Mouse (Mus musculus) layer of hippocampus, adult 18-20 months (tissue): ENCODE results near the gene Mgat4a. TPM values are rescaled to one million over a fixed set of nuclear protein-coding genes. Genes with fewer than 3 reads are reported as not detected.
A peak's percentile ranks its signal among the peaks of the same experiment; 100 is the strongest.

Experiments used
- DNase-seq, 2 experiments: peaks; one replicate each; pipeline ENCODE4 v3.0.0; 2022; ENCODE audit warnings: low spot score in 2 of 2
- total RNA-seq, 2 experiments: library from RNA; stranded (reverse); gene quantifications; 2 replicates each; pipeline ENCODE4 v1.2.3; 2021

Gene Mgat4a
- total RNA-seq, 2 experiments from 2014 or later: 30.9 to 31.9 TPM

GRCm38 (mm10) chr1:37469007-37469406, 71.8 kb downstream of the Mgat4a start:
- no peak for DNase-seq

- no peak for DNase-seq
Measured at GRCm38 (mm10) chr1:37467806-37468205, 73.0 kb downstream of the Mgat4a start.

GRCm38 (mm10) chr1:37466322-37466995, 74.4 kb downstream of the Mgat4a start:
- no peak for DNase-seq

GRCm38 (mm10) chr1:37464878-37465452, 75.9 kb downstream of the Mgat4a start:
- DNase-seq: no peak

GRCm38 (mm10) chr1:37457546-37457945, 83.3 kb downstream of the Mgat4a start:
- no peak for DNase-seq

GRCm38 (mm10) chr1:37451270-37451669, 89.5 kb downstream of the Mgat4a start:
- peak in 1 of 2 experiments; percentile 58 for DNase-seq

GRCm38 (mm10) chr1:37448361-37449095, 92.3 kb downstream of the Mgat4a start:
- DNase-seq: peak in 1 of 2 experiments; percentile 46

GRCm38 (mm10) chr1:37442848-37443835, 97.7 kb downstream of the Mgat4a start:
- no peak for DNase-seq

GRCm38 (mm10) chr1:37436419-37436818, 104.4 kb downstream of the Mgat4a start:
- DNase-seq: no peak

GRCm38 (mm10) chr1:37430297-37430840, 110.4 kb downstream of the Mgat4a start:
- no peak for DNase-seq

GRCm38 (mm10) chr1:37429366-37430296, 111.2 kb downstream of the Mgat4a start, which contains the start of the genes Coa5 and Unc50:
TSS of gene Coa5 (minus strand) at chr1:37430103.
TSS of gene Unc50 (plus strand) at chr1:37430139.
- peak; percentile 94 to 96 for DNase-seq

- no peak for DNase-seq
Measured at GRCm38 (mm10) chr1:37428911-37429310, 111.9 kb downstream of the Mgat4a start.

- DNase-seq: no peak
Measured at GRCm38 (mm10) chr1:37427144-37427875, 113.5 kb downstream of the Mgat4a start.

GRCm38 (mm10) chr1:37419420-37419819, 121.4 kb downstream of the Mgat4a start:
- DNase-seq: peak in 1 of 2 experiments; percentile 41

GRCm38 (mm10) chr1:37415394-37415793, 125.4 kb downstream of the Mgat4a start:
- DNase-seq: no peak

GRCm38 (mm10) chr1:37409647-37410046, 131.2 kb downstream of the Mgat4a start:
- no peak for DNase-seq

- no peak for DNase-seq
Measured at GRCm38 (mm10) chr1:37408678-37409077, 132.1 kb downstream of the Mgat4a start.

- DNase-seq: no peak
Measured at GRCm38 (mm10) chr1:37408059-37408458, 132.8 kb downstream of the Mgat4a start.

GRCm38 (mm10) chr1:37407228-37407627, 133.6 kb downstream of the Mgat4a start:
- no peak for DNase-seq
